Mouse (Mus musculus) ES-Bruce4 (cell line): ENCODE measurements around the gene Rapgef5. TPM values are rescaled to one million over a fixed set of nuclear protein-coding genes. Genes with fewer than 3 reads are reported as not detected.

Experiments
- H3K27ac ChIP-seq: 2 replicates; pipeline ENCODE4 v1.5.1; 2012; ENCODE audit warnings: low read length, inconsistent platforms; ENCODE audit not compliant: insufficient read depth
- H3K27me3 ChIP-seq: 2 replicates; pipeline ENCODE4 v1.6.1; 2012; ENCODE audit warnings: mild to moderate bottlenecking, low read length, inconsistent platforms; ENCODE audit not compliant: control insufficient read depth, poor library complexity, insufficient read depth, severe bottlenecking
- H3K36me3 ChIP-seq: 2 replicates; pipeline ENCODE4 v1.6.1; 2012; ENCODE audit warnings: inconsistent platforms, mild to moderate bottlenecking, low read length, moderate library complexity; ENCODE audit not compliant: control insufficient read depth, poor library complexity, insufficient read depth, severe bottlenecking
- H3K4me1 ChIP-seq: one replicate; pipeline ENCODE4 v1.8.1; 2011; ENCODE audit warnings: low read length; ENCODE audit not compliant: control insufficient read depth, insufficient read depth
- H3K4me3 ChIP-seq: 2 replicates; pipeline ENCODE4 v1.5.1; 2011; ENCODE audit warnings: low read depth, mild to moderate bottlenecking, low read length
- H3K9ac ChIP-seq: 2 replicates; pipeline ENCODE4 v1.6.1; 2012; ENCODE audit warnings: low read depth, mild to moderate bottlenecking, inconsistent platforms; ENCODE audit not compliant: poor library complexity, severe bottlenecking
- H3K9me3 ChIP-seq: replicated peaks from 2 replicates; pipeline ENCODE4 v1.6.1; 2012; ENCODE audit warnings: mild to moderate bottlenecking, low read length, inconsistent platforms; ENCODE audit not compliant: control insufficient read depth, poor library complexity, insufficient read depth, severe bottlenecking
- CTCF ChIP-seq: IDR thresholded peaks from one replicate; pipeline ENCODE4 v1.8.1; 2011; ENCODE audit warnings: low read depth, low read length
- EP300 ChIP-seq: IDR thresholded peaks from 2 replicates; pipeline ENCODE4 v1.6.1; 2011; ENCODE audit warnings: low read depth, low read length; ENCODE audit not compliant: insufficient read depth
- POLR2A ChIP-seq: IDR thresholded peaks from one replicate; pipeline ENCODE4 v1.8.1; 2011; ENCODE audit warnings: low read length; ENCODE audit not compliant: insufficient read depth
- polyA plus RNA-seq: library from polyadenylated mRNA; stranded (reverse); fragments of >200 nt; gene quantifications from 2 replicates; pipeline ENCODE4 v1.2.4, GENCODE M21; 2011; ENCODE audit warnings: low read depth; ENCODE audit not compliant: missing spikeins, insufficient read depth, insufficient read length

Rapgef5 gene
- polyA plus RNA-seq, 1 experiment, result 23.8 TPM

DNA sequence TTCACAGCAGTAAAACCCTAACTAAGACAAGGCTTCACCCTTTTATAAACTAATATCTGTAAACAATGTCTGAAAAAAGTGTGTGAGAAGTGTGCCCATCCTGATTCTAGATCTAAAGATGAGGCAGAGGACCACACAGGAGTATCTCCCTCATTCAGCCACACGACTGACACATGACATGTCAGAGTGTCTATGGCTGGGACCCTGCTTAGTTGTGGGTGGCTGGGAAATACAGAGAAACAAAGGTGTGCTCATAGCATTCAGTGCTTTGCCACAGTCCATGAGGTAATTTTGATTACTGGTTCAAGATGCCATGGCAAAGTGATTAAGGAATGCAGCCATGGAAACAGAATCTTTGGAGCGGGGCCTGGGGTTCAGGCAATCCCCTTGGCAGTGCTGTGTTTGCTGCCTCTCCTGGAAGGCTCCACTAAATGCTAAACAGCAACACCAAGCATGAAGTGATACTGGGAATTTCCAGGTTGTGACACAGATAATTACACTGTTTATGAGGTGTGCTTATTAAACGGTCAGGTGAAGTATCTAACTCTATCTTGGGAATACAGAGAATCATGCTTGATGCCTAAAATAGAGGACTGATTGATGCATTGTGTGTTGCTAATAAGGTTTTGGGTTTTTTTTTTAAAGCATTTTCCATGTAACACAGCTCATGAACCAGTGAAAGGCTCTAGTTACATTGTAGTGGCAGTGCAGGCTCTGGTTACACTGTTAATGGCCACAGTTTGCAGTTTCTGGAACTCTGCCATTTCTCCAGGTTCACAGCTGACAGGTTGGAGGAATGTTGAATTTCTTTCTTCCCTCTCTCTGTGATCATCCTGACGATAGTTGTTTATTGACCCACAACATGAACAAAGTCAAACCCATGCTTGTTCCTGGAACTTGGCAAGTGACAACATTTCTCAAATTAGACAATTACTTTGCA, 29.9 kb upstream of the Rapgef5 start:
- TF ChIP-seq POLR2A, result no peak
- TF ChIP-seq CTCF, result no peak
- TF ChIP-seq EP300, result no peak
- H3K4me1 ChIP-seq, result no peaks in the 10 kb centered on the region
- no peak overlapping the region for H3K27ac ChIP-seq
- no peaks in the 10 kb centered on the region for H3K36me3 ChIP-seq
- H3K9me3 ChIP-seq, result no peaks in the 10 kb centered on the region
- no peak overlapping the region for H3K4me3 ChIP-seq
- no peak overlapping the region for H3K9ac ChIP-seq
- no peaks in the 10 kb centered on the region; the same call in 1 of the 2 replicates for H3K27me3 ChIP-seq

DNA sequence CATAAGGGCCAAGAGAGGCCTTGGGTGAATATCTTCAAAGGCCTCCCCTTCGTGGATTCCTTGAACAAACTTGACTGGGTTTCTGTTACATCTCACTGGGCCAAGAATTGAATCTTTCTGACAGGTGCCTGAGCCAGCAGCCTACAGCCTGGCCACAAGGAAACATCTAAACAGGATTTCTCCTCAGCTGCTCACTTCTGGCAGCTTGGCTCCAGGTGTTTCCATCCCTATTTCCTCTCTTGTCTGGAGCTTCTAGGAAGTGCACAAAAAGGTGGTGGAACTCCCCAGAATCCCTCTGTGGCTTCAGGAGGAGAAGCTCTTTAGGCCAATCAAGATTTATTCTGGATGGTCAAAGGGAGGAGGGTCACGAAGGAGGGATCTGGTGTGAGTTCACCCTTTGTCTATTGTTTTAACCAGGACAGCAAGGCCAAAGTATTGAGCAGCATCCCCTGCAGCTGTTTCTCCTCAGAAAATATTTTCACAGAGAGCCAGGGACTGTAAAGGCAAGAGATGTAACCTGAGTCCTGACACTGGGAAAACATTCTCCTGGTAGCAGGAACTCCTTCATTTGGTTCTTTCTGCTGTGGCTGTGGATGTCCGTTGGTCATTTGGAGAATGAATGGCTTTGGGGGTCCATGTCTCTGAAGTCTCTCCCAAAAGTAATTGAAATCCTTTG, 19.6 kb upstream of the Rapgef5 start:
- Histone ChIP-seq H3K4me1 (no peaks in the 10 kb centered on the region), H3K36me3 (no peaks in the 10 kb centered on the region), H3K27ac (no peak overlapping the region), H3K9me3 (no peaks in the 10 kb centered on the region), H3K4me3 (no peak overlapping the region), H3K27me3 (no peaks in the 10 kb centered on the region; the same call in 1 of the 2 replicates), H3K9ac (no peak overlapping the region)
- TF ChIP-seq POLR2A (no peak), CTCF (no peak), EP300 (no peak)

DNA sequence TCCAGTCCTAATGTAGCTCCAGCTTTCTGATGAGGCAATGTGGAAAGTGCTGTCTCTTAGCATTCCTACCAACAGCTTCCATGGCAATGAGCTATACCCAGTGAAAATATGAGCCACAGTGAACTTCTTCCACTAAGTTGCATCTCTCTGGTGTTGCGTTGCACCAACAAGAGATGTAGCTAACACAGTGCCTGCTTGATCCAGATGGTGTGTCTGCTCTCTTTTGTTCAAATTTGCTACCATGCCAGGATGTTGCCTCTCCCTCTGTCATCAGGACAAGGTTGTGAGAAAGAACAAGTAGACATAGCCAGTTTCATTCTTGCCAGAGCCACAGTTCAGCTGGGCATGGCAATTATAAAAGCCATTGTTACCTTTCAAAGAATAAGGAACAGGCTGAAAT, 18.9 kb upstream of the Rapgef5 start:
- Histone ChIP-seq H3K36me3 (no peaks in the 10 kb centered on the region), H3K4me1 (no peaks in the 10 kb centered on the region), H3K4me3 (no peak overlapping the region), H3K27me3 (no peaks in the 10 kb centered on the region; the same call in 1 of the 2 replicates), H3K9ac (no peak overlapping the region), H3K9me3 (no peaks in the 10 kb centered on the region), H3K27ac (no peak overlapping the region)
- TF ChIP-seq POLR2A (no peak), EP300 (no peak), CTCF (no peak)

DNA sequence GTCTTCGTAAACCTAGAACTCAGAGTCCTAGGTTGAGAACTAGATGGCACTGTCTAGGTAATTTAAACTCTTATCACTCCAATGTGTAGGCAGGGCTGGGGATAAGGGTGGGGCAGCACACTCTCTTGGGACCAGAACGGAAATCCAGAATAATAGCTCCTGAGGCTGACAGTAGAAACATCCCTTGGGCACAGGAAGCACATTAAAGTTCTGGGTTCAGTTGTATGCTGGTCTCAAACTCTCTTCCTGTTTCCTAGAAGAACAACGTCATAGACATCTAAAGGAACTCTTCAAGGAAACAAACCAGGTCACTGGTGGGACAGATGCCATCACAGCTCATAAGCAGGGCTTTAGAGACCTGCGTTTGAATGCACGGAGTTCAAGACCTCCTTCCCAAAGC, 17.0 kb upstream of the Rapgef5 start:
- no peaks in the 10 kb centered on the region for H3K9me3 ChIP-seq
- no peak overlapping the region for H3K4me3 ChIP-seq
- no peak for TF ChIP-seq EP300
- no peak for TF ChIP-seq POLR2A
- TF ChIP-seq CTCF, result no peak
- H3K4me1 ChIP-seq, result no peaks in the 10 kb centered on the region
- no peak overlapping the region for H3K27ac ChIP-seq
- no peaks in the 10 kb centered on the region for H3K36me3 ChIP-seq
- no peak overlapping the region for H3K9ac ChIP-seq
- no peaks in the 10 kb centered on the region for H3K27me3 ChIP-seq

DNA sequence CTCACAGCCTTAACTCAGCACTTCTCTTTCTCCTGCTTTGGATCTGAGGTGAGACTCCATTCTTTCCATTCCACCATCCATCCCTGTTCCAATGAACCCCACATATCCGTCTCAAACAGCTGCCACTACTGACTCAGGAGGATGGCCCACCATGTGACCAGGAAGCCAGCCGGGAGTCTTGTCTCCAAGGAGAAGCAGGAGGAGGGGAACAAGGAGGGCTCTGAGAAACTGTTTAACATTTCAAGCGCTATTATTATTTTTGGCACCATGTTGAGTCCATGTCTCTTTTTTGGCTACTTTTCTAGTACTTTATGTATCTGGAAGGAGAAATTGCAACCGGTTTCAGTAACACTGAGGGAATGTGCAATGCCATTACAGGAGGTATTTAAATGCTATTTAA, 15.1 kb upstream of the Rapgef5 start:
- no peak overlapping the region for H3K9ac ChIP-seq
- H3K4me3 ChIP-seq, result no peak overlapping the region
- H3K27ac ChIP-seq, result no peak overlapping the region
- no peaks in the 10 kb centered on the region for H3K27me3 ChIP-seq
- TF ChIP-seq POLR2A, result no peak
- no peak for TF ChIP-seq CTCF
- TF ChIP-seq EP300, result no peak
- H3K9me3 ChIP-seq, result no peaks in the 10 kb centered on the region
- H3K4me1 ChIP-seq, result no peaks in the 10 kb centered on the region
- H3K36me3 ChIP-seq, result no peaks in the 10 kb centered on the region
